Comparison of ENCODE assay signal across 9 mouse cellular contexts in genomic region chr7:100879595-100879994, GRCm38 (mm10). TPM values are rescaled to one million over a fixed set of nuclear protein-coding genes. Genes with fewer than 3 reads are reported as not detected.
A peak's percentile ranks its signal among the peaks of the same experiment; 100 is the strongest.
DNase-seq lines count a peak whose midpoint lies in the region; ATAC-seq and TF ChIP-seq lines count a peak whose summit lies in the region.
"Had no signal": no experiment of that assay in that cellular context is flagged by ENCODE, and none has a peak within 500 bp of the region (broad histone marks: within the 10 kb centered on the region; RNA-seq: fewer than 3 reads in every experiment).

No protein-coding gene starts in this region.

- no peak for ATAC-seq in forebrain, embryonic 15.5 days (replicated peaks)
- ATAC-seq in limb, embryonic 14.5 days (ENCODE audit: low FRiP score, low read depth) = 0 out of 2 replicates have a peak, but pooled peaks have one; percentile 17
- no peak for ATAC-seq in midbrain, embryonic 14.5 days (ENCODE audit: low FRiP score, low TSS enrichment)

- peaks cover 9% of the 10 kb centered on the region for H3K4me1 ChIP-seq in forebrain, embryonic 10.5 days
- 0 out of 2 replicates have a peak, but pooled peaks cover 5% of the 10 kb centered on the region for H3K4me1 ChIP-seq in forebrain, embryonic 15.5 days
- H3K4me1 ChIP-seq in limb, embryonic 14.5 days (ENCODE audit: control insufficient read depth, insufficient read depth, low read length) = no peaks in the 10 kb centered on the region
- H3K4me1 ChIP-seq in midbrain, embryonic 14.5 days (ENCODE audit: control insufficient read depth, insufficient read depth, low read length) = no peaks in the 10 kb centered on the region
- H3K4me1 ChIP-seq: limb, embryonic 13.5 days had no signal

- H3K27ac ChIP-seq in forebrain, embryonic 10.5 days = peak overlapping the region; percentile 84
- H3K27ac ChIP-seq in forebrain, embryonic 15.5 days (replicated peaks) = no peak overlapping the region
- H3K27ac ChIP-seq in limb, embryonic 14.5 days (replicated peaks; ENCODE audit: low read depth, low read length) = no peak overlapping the region
- H3K27ac ChIP-seq in midbrain, embryonic 14.5 days (replicated peaks; ENCODE audit: low read depth, low read length) = no peak overlapping the region
- H3K27ac ChIP-seq: limb, embryonic 13.5 days had no signal

- no peak overlapping the region for H3K9ac ChIP-seq in forebrain, embryonic 15.5 days (replicated peaks)
- H3K9ac ChIP-seq in limb, embryonic 14.5 days (ENCODE audit: low read depth, low read length, severe bottlenecking) = no peak overlapping the region
- H3K9ac ChIP-seq in midbrain, embryonic 14.5 days (replicated peaks; ENCODE audit: low read length) = no peak overlapping the region
- H3K9ac ChIP-seq: limb, embryonic 13.5 days had no signal

- no peak for TF ChIP-seq POLR2A in limb, embryonic 14.5 days (IDR thresholded peaks at IDR 0.05; ENCODE audit: borderline replicate concordance, extremely low read depth, insufficient read depth, insufficient read length)

- peak overlapping the region; percentile 22; the same call in 1 of the 2 replicates for H3K4me3 ChIP-seq in forebrain, embryonic 10.5 days
- no peak overlapping the region for H3K4me3 ChIP-seq in forebrain, embryonic 15.5 days
- no peak overlapping the region for H3K4me3 ChIP-seq in limb, embryonic 14.5 days (replicated peaks; ENCODE audit: low read length)
- no peak overlapping the region for H3K4me3 ChIP-seq in midbrain, embryonic 14.5 days (replicated peaks; ENCODE audit: low read depth, low read length)
- H3K4me3 ChIP-seq: limb, embryonic 13.5 days had no signal

- H3K27me3 ChIP-seq in forebrain, embryonic 10.5 days (ENCODE audit: poor library complexity, severe bottlenecking) = no peaks in the 10 kb centered on the region
- H3K27me3 ChIP-seq in forebrain, embryonic 15.5 days = no peaks in the 10 kb centered on the region
- H3K27me3 ChIP-seq in limb, embryonic 14.5 days (ENCODE audit: control insufficient read depth, insufficient read depth, low read length) = no peaks in the 10 kb centered on the region
- H3K27me3 ChIP-seq in midbrain, embryonic 14.5 days (ENCODE audit: control insufficient read depth, insufficient read depth, low read length) = no peaks in the 10 kb centered on the region
- H3K27me3 ChIP-seq: limb, embryonic 13.5 days had no signal

- H3K4me2 ChIP-seq in forebrain, embryonic 15.5 days (replicated peaks) = no peak overlapping the region
- no peak overlapping the region for H3K4me2 ChIP-seq in limb, embryonic 14.5 days (replicated peaks; ENCODE audit: low read depth, low read length, severe bottlenecking)
- no peak overlapping the region for H3K4me2 ChIP-seq in midbrain, embryonic 14.5 days (ENCODE audit: low read length)
- H3K4me2 ChIP-seq: limb, embryonic 13.5 days had no signal

- no peaks in the 10 kb centered on the region for H3K9me3 ChIP-seq in forebrain, embryonic 10.5 days
- H3K9me3 ChIP-seq in forebrain, embryonic 15.5 days = no peaks in the 10 kb centered on the region
- H3K9me3 ChIP-seq in limb, embryonic 14.5 days (ENCODE audit: control insufficient read depth, low read length) = no peaks in the 10 kb centered on the region
- H3K9me3 ChIP-seq in midbrain, embryonic 14.5 days (ENCODE audit: control insufficient read depth, low read length) = no peaks in the 10 kb centered on the region
- H3K9me3 ChIP-seq: limb, embryonic 13.5 days had no signal

- WGBS in forebrain, embryonic 10.5 days = 18% methylated on average over 20 of the region's 20 CpGs
- 16% methylated on average over 20 of the region's 20 CpGs for WGBS in forebrain, embryonic 15.5 days
- 25% methylated on average over 20 of the region's 20 CpGs for WGBS in limb, embryonic 14.5 days
- WGBS in midbrain, embryonic 14.5 days = 15% methylated on average over 20 of the region's 20 CpGs

- peaks cover 100% of the 10 kb centered on the region for H3K36me3 ChIP-seq in forebrain, embryonic 10.5 days (replicated peaks)
- H3K36me3 ChIP-seq in forebrain, embryonic 15.5 days = peaks cover 80% of the 10 kb centered on the region
- peaks cover 97% of the 10 kb centered on the region for H3K36me3 ChIP-seq in limb, embryonic 14.5 days (ENCODE audit: control insufficient read depth, insufficient read depth, low read length)
- H3K36me3 ChIP-seq in midbrain, embryonic 14.5 days (ENCODE audit: control insufficient read depth, insufficient read depth, low read length) = peaks cover 72% of the 10 kb centered on the region

- DNase-seq in forebrain, embryonic 10.5 days (ENCODE audit: extremely low spot score, low spot score) = peak; percentile 79
- peak; percentile 84 for DNase-seq in R1 (ENCODE audit: low read depth, low spot score)
- DNase-seq in embryo, embryonic 9.5 days (ENCODE audit: extremely low spot score) = peak; percentile 81
- DNase-seq in heart, postnatal 4 days = peak; percentile 86
- peak; percentile 54 for DNase-seq in limb, embryonic 14.5 days (ENCODE audit: low spot score)
- DNase-seq in midbrain, embryonic 14.5 days = peak; percentile 70
- peak; percentile 93 for DNase-seq in testis, postnatal 10 days (ENCODE audit: low spot score)

RNA-seq across cellular contexts. Expression of gene Relt, which starts 16.3 kb away (rescaled TPM):
- polyA plus RNA-seq in forebrain, embryonic 10.5 days (2016; fragmentation: Nextera tagmentation; extraction: Ambion mirVana) = 5.0 and 5.7 TPM in 2 replicates
- 3.8 and 4.3 TPM in 2 replicates for polyA plus RNA-seq in forebrain, embryonic 15.5 days (2015; fragmentation: Nextera tagmentation; extraction: Ambion mirVana)
- 1 to 10 TPM; 5.6 to 6.4 TPM for total RNA-seq in heart, postnatal 4 days (2021)
- 8.5 and 9.8 TPM in 2 replicates for polyA plus RNA-seq in limb, embryonic 14.5 days (2012; rRNA removed)
- polyA plus RNA-seq in limb, embryonic 14.5 days (2014; fragmentation: Nextera tagmentation; extraction: Ambion mirVana) = 3.0 and 3.2 TPM in 2 replicates
- 3.9 and 4.5 TPM in 2 replicates for polyA plus RNA-seq in midbrain, embryonic 14.5 days (2014; fragmentation: Nextera tagmentation; extraction: Ambion mirVana)

RNA-seq across cellular contexts. Expression of gene Arhgef17, which starts 52.3 kb away (rescaled TPM):
- 6.5 TPM in 2 replicates for polyA plus RNA-seq in forebrain, embryonic 10.5 days (2016; fragmentation: Nextera tagmentation; extraction: Ambion mirVana)
- polyA plus RNA-seq in forebrain, embryonic 15.5 days (2015; fragmentation: Nextera tagmentation; extraction: Ambion mirVana) = 7.3 and 7.6 TPM in 2 replicates
- 10 to 100 TPM; 37.0 to 38.4 TPM for total RNA-seq in heart, postnatal 4 days (2021)
- 42.8 and 55.2 TPM in 2 replicates for polyA plus RNA-seq in limb, embryonic 14.5 days (2012; rRNA removed)
- polyA plus RNA-seq in limb, embryonic 14.5 days (2014; fragmentation: Nextera tagmentation; extraction: Ambion mirVana) = 15.4 and 16.4 TPM in 2 replicates
- polyA plus RNA-seq in midbrain, embryonic 14.5 days (2014; fragmentation: Nextera tagmentation; extraction: Ambion mirVana) = 12.1 and 13.2 TPM in 2 replicates
